Comparison of ENCODE assay signal across 8 mouse cellular contexts in genomic region chr2:60209122-60209611, GRCm38 (mm10). TPM values are rescaled to one million over a fixed set of nuclear protein-coding genes. Genes with fewer than 3 reads are reported as not detected.
DNase-seq lines count a peak whose midpoint lies in the region; ATAC-seq lines count a peak whose summit lies in the region.

No protein-coding gene starts in this region.

- peaks cover 26% of the 10 kb centered on the region for H3K4me1 ChIP-seq in hindbrain, embryonic 16.5 days (ENCODE audit: control insufficient read depth, insufficient read depth, low read depth, low read length)
- peaks cover 10% of the 10 kb centered on the region for H3K4me1 ChIP-seq in limb, embryonic 11.5 days (ENCODE audit: control insufficient read depth, insufficient read depth, low read length)
- peaks cover 31% of the 10 kb centered on the region for H3K4me1 ChIP-seq in midbrain, embryonic 14.5 days (ENCODE audit: control insufficient read depth, insufficient read depth, low read length)

- peak; percentile 55 for ATAC-seq in frontal cortex, adult (ENCODE audit: low TSS enrichment)
- peak; percentile 57 for ATAC-seq in hindbrain, embryonic 16.5 days
- ATAC-seq in limb, embryonic 11.5 days (ENCODE audit: insufficient number of reproducible peaks, low FRiP score, low TSS enrichment, low read depth): no peak
- peak; percentile 47 for ATAC-seq in midbrain, embryonic 14.5 days (ENCODE audit: low FRiP score, low TSS enrichment)

- WGBS in hindbrain, embryonic 16.5 days: under 1% methylated on average over 34 of the region's 35 CpGs
- under 1% methylated on average over 23 of the region's 35 CpGs for WGBS in limb, embryonic 11.5 days
- WGBS in midbrain, embryonic 14.5 days: under 1% methylated on average over 28 of the region's 35 CpGs

- DNase-seq in layer of hippocampus, adult 11-12 months (ENCODE audit: low spot score): peak; percentile 51
- no peak for DNase-seq in layer of hippocampus, adult 9-10 months (ENCODE audit: low spot score)
- DNase-seq in cerebellum, adult 9-11 months: peak; percentile 71
- DNase-seq in limb, embryonic 11.5 days (ENCODE audit: low spot score): peak; percentile 69
- peak; percentile 71 for DNase-seq in midbrain, embryonic 14.5 days
- peak; percentile 60 to 83 for DNase-seq in spleen, postnatal 4 days (ENCODE audit: low spot score in 2 of 2)

- no peaks in the 10 kb centered on the region for H3K9me3 ChIP-seq in hindbrain, embryonic 16.5 days (ENCODE audit: control insufficient read depth, low read length)
- no peaks in the 10 kb centered on the region for H3K9me3 ChIP-seq in limb, embryonic 11.5 days (ENCODE audit: control insufficient read depth, low read length)
- H3K9me3 ChIP-seq in midbrain, embryonic 14.5 days (ENCODE audit: control insufficient read depth, low read length): no peaks in the 10 kb centered on the region

- H3K36me3 ChIP-seq in hindbrain, embryonic 16.5 days (ENCODE audit: control insufficient read depth, insufficient read depth, low read length): peaks cover 7% of the 10 kb centered on the region
- H3K36me3 ChIP-seq in limb, embryonic 11.5 days (ENCODE audit: control insufficient read depth, insufficient read depth, low read length): no peaks in the 10 kb centered on the region
- peaks cover 10% of the 10 kb centered on the region for H3K36me3 ChIP-seq in midbrain, embryonic 14.5 days (ENCODE audit: control insufficient read depth, insufficient read depth, low read length)

- H3K27ac ChIP-seq in hindbrain, embryonic 16.5 days (ENCODE audit: low read depth, low read length): peak overlapping the region; percentile 94
- H3K27ac ChIP-seq in limb, embryonic 11.5 days (replicated peaks; ENCODE audit: low read depth, low read length): peak overlapping the region; percentile 76
- peak overlapping the region; percentile 97 for H3K27ac ChIP-seq in midbrain, embryonic 14.5 days (replicated peaks; ENCODE audit: low read depth, low read length)

- H3K4me2 ChIP-seq in hindbrain, embryonic 16.5 days (ENCODE audit: low read length): peak overlapping the region; percentile 74
- peak overlapping the region; percentile 46 for H3K4me2 ChIP-seq in limb, embryonic 11.5 days (ENCODE audit: low read depth, severe bottlenecking)
- peak overlapping the region; percentile 61 for H3K4me2 ChIP-seq in midbrain, embryonic 14.5 days (ENCODE audit: low read length)

- H3K9ac ChIP-seq in hindbrain, embryonic 16.5 days (ENCODE audit: low read depth, low read length): peak overlapping the region; percentile 96
- H3K9ac ChIP-seq in limb, embryonic 11.5 days (ENCODE audit: low read length): peak overlapping the region; percentile 97
- peak overlapping the region; percentile 95 for H3K9ac ChIP-seq in midbrain, embryonic 14.5 days (replicated peaks; ENCODE audit: low read length)

- peak overlapping the region; percentile 77 for H3K4me3 ChIP-seq in hindbrain, embryonic 16.5 days (ENCODE audit: low read length)
- H3K4me3 ChIP-seq in limb, embryonic 11.5 days (ENCODE audit: low read depth, low read length): peak overlapping the region; percentile 86
- peak overlapping the region; percentile 85 for H3K4me3 ChIP-seq in midbrain, embryonic 14.5 days (replicated peaks; ENCODE audit: low read depth, low read length)

- H3K27me3 ChIP-seq in hindbrain, embryonic 16.5 days (replicated peaks; ENCODE audit: control insufficient read depth, insufficient read depth, low read length): no peaks in the 10 kb centered on the region
- H3K27me3 ChIP-seq in limb, embryonic 11.5 days (ENCODE audit: control insufficient read depth, insufficient read depth, low read length): no peaks in the 10 kb centered on the region
- H3K27me3 ChIP-seq in midbrain, embryonic 14.5 days (ENCODE audit: control insufficient read depth, insufficient read depth, low read length): peaks cover 8% of the 10 kb centered on the region

RNA-seq across cellular contexts. Expression of gene Baz2b, which starts 0.5 kb away (rescaled TPM):
- 72.2 and 72.8 TPM in 2 replicates for polyA plus RNA-seq in hindbrain, embryonic 16.5 days (2015; fragmentation: Nextera tagmentation; extraction: Ambion mirVana)
- polyA plus RNA-seq in limb, embryonic 11.5 days (2014; fragmentation: Nextera tagmentation; extraction: Ambion mirVana): 64.2 and 66.0 TPM in 2 replicates
- polyA plus RNA-seq in midbrain, embryonic 14.5 days (2014; fragmentation: Nextera tagmentation; extraction: Ambion mirVana): 85.5 and 86.9 TPM in 2 replicates

RNA-seq across cellular contexts. Expression of gene March7, which starts 0.5 kb away (rescaled TPM):
- 84.4 TPM in 2 replicates for polyA plus RNA-seq in hindbrain, embryonic 16.5 days (2015; fragmentation: Nextera tagmentation; extraction: Ambion mirVana)
- 80.5 and 86.5 TPM in 2 replicates for polyA plus RNA-seq in limb, embryonic 11.5 days (2014; fragmentation: Nextera tagmentation; extraction: Ambion mirVana)
- 77.8 and 110 TPM in 2 replicates for polyA plus RNA-seq in midbrain, embryonic 14.5 days (2014; fragmentation: Nextera tagmentation; extraction: Ambion mirVana)
